Mouse (Mus musculus) cerebellum, adult 2 months (tissue): ENCODE data around the gene Myo9b.

Experiments used
- CTCF ChIP-seq: fragments of 200-500 bp; IDR thresholded peaks from 2 replicates; pipeline ENCODE4 v1.5.1; 2011; ENCODE audit warnings: low read depth, mild to moderate bottlenecking, control low read depth, low read length, moderate library complexity, borderline replicate concordance; ENCODE audit not compliant: insufficient read depth
- POLR2A ChIP-seq: fragments of 200-500 bp; IDR thresholded peaks from 2 replicates; pipeline ENCODE4 v1.6.1; 2011; ENCODE audit warnings: low read length, control low read depth, borderline replicate concordance; ENCODE audit not compliant: insufficient read depth

- no peak for TF ChIP-seq CTCF
- no peak for TF ChIP-seq POLR2A
Measured at GRCm38 (mm10) chr8:71397701-71398100, 125.2 kb downstream of the Myo9b start.
